Mouse (Mus musculus) cerebellum, adult 2 months (tissue): ENCODE results near the gene Kmt2e.

Source experiments
- CTCF ChIP-seq: fragments of 200-500 bp; IDR thresholded peaks from 2 replicates; pipeline ENCODE4 v1.5.1; 2011; ENCODE audit warnings: low read depth, mild to moderate bottlenecking, control low read depth, low read length, moderate library complexity, borderline replicate concordance; ENCODE audit not compliant: insufficient read depth
- POLR2A ChIP-seq: fragments of 200-500 bp; IDR thresholded peaks from 2 replicates; pipeline ENCODE4 v1.6.1; 2011; ENCODE audit warnings: low read length, control low read depth, borderline replicate concordance; ENCODE audit not compliant: insufficient read depth

- TF ChIP-seq POLR2A = no peak
- TF ChIP-seq CTCF = no peak
Measured at GRCm38 (mm10) chr5:23387313-23387666, 47.0 kb upstream of the Kmt2e start.
